Mouse (Mus musculus): ENCODE data around the gene Ndufaf2.

Gene Ndufaf2

DNA sequence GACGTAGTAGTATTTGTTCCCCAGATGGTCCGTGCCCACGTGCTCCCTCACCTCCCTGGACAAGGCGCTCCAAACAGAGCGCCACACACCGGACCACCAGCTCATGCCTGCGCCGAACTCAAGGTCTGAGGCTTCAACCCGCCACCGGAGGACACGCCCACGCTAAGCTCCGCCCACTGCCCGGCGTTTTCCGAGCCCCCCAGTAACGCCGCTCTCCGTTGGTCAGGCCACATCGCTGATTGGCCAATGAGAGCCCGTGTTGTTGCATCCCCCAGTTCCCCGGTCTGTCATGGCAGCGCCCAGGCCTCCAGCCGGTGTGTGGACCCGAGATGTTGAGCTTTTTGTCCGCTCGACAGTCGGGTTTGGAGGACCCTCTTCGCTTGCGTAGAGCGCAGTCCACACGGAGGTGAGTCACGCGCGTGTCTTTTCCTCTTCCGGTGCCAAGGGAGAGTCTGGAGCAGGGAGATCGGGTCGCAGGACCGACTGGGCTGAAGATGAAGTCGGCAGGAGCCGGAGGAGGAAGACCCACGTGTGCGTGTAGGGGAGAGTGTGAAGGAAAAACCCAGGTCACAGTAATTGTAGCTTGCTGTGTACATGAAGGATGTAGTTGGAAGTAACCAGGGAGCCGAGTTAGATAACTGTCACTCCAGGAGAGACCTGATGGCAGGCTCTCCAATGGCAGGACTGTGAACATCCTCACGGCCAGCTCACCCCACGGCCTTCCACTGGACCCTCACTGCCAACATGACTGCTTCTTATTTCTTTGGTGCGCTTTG is at the start of gene Ndufaf2, which contains the start of gene Ercc8:
Gene Ndufaf2, minus strand, starts transcription at position 159 of the 776 bp plus-strand sequence.
Gene Ercc8, plus strand, starts transcription at position 267 of the 776 bp plus-strand sequence.
- DNase-seq: peak; percentile 94

DNA sequence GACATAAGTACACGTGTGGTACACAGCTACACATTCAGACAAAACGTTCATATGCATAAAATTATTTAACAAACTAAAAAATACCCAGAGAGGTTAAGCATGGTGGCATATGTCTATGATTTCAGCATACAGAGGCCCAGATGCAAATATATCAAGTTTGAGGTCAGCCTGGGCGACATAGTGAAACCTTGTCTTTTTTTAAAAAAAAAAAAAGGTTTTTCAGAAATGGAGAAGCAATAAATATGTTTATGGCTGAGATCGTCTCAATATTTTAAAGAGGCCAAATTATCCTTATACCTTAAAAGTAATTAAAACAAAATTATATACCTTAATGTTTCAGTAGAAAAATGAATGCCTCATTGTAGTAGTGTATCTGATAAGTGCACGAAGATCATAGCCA is 49.7 kb upstream of the Ndufaf2 start:
- no peak for DNase-seq

DNA sequence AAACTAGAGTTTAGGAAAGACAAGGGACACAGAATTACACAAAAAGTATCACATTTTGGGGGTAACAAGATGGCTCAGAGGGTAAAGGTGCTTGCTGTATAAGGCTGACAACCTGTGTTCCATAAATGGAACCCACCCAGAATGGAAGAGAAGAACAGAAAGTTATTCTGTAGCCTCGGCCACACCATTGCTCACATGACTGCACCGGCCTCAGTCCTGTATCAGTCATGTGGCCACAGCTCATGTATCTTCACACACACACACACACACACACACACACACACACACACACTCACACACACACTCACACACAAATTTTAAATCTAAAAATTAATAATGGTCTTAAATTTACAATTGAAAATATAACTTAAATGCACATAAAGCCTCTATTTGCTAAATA is 49.0 kb upstream of the Ndufaf2 start:
- no peak for DNase-seq

DNA sequence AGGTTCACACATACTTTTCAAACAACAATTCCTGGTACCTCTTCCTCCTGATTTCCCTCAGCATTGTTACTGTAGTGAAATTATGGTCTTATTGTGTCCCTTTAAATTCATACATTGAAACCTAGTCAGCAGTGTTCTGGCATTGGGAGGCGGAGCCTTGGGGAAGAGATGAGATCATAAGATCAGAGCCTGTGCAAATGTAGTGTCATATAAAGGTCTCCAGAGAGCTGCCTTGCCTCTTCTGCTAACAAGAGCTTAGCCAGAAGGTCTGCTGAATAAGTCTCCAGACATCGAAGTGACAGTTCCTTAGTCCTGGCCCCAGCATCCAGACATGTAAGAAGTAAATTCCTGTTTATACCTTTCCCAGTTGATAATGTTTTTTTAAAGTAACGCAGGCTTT is 46.4 kb upstream of the Ndufaf2 start:
- no peak for DNase-seq

GRCm38 (mm10) chr13:108195474-108195873 is 37.1 kb upstream of the Ndufaf2 start:
- no peak for DNase-seq

GRCm38 (mm10) chr13:108191074-108191720 is 32.8 kb upstream of the Ndufaf2 start:
- no peak for DNase-seq

DNA sequence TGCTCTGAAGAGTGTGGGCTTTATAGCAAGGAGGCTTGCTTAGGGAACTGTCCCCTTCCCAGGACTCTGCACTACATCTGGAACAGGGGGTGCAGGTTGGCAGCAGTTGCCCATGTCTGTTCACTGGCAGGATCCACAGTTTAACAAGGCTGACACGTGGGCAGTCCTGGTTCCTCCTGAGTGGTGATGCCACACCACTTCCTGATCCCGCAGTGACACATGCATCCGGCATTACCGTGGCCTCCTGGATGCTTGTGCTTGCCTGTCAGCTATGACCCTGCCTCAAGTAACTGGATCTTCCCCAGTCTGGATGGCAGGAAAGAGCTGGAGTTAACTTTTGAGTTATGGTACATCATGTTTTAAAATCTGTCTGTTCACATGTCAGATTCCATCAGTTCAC is 29.6 kb upstream of the Ndufaf2 start:
- DNase-seq: no peak

DNA sequence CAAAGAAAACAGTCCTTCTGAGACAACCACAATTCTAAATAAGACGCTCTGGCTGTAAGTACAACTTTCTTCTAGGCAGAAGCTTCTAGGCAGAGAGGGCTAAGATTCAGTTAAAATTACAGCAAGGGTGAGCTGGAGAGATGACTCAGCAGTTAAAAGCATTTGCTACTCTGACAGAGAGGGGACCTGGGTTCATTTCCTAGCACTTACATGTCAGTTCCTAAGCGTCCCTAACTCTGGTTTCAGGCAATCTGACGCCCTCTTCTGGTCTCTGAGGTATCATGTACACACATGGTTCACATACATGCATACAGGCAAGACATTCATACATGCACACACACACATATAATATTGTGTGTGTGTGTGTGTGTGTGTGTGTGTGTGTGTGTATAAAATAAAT is 27.1 kb upstream of the Ndufaf2 start:
- DNase-seq: no peak

GRCm38 (mm10) chr13:108184743-108185255 is 26.4 kb upstream of the Ndufaf2 start:
- DNase-seq: no peak

- DNase-seq: no peak
These were observed 22.4 kb upstream of the Ndufaf2 start for GRCm38 (mm10) chr13:108180821-108181220.

DNA sequence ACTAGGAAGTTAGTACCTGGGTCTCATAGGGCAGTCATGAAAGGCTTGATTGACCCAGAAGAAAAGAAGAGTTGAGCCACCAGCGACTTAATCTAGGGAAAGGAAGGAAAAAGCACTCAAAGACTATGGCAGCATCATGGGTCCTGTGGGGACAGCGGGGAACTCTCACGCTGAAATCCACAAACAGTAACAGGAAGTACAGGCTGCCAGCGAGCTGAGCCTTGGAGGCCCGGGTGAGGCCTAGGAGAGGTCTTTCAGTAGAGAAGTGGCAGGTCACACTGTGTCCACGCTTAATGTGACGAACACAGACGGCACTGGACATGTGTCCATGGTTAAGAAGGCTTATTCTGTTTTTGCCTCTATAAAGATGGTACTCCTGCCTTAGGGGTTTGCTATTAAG is 21.2 kb upstream of the Ndufaf2 start:
- DNase-seq: no peak

DNA sequence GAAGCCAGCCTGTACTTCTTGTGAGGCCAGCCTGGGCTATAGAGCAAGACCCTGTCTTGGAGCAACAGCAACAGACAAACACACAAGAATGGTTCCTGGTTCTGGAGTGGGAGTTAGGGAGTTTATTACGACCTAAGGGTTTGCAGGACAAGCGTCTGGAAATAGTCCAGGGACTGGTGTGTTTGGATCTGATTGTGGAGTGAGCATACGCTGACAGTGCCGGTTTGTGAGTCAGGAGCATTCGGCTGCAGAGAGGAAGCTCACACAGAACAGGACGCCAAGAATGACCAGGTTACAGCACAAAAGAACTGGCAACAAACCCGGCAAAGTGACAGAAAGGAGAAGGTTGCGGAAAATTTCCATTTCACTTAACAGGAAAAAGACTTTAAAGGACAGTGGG is 12.1 kb upstream of the Ndufaf2 start:
- DNase-seq: peak; percentile 87

- no peak for DNase-seq
These were observed 11.6 kb upstream of the Ndufaf2 start for GRCm38 (mm10) chr13:108170002-108170401.

DNA sequence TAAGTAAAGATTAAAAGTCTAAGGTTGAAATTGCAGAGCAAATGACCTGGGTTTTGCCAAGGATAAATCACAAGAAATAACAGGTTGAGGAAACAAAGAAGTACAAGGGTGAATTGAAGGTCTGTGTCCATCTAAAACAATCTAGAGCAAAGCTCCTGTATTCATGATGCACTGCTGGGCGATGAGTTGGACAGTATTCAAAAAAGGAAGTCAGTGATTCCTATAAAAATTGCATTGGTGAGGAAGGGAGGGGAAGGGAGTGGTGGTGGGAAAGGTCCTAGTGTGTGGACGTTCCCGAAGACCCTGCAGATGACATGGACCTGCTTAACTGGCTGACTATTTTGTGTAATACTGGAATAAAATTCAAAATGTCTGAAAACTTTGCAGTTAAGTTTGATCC is 6.2 kb upstream of the Ndufaf2 start:
- peak; percentile 46 for DNase-seq

- DNase-seq: peak; percentile 94
These were observed 5.5 kb upstream of the Ndufaf2 start for GRCm38 (mm10) chr13:108163912-108164311.

GRCm38 (mm10) chr13:108159963-108160362 is 1.5 kb upstream of the Ndufaf2 start:
- DNase-seq: no peak

GRCm38 (mm10) chr13:108159241-108159575 is 785 bp upstream of the Ndufaf2 start:
- DNase-seq: no peak

DNA sequence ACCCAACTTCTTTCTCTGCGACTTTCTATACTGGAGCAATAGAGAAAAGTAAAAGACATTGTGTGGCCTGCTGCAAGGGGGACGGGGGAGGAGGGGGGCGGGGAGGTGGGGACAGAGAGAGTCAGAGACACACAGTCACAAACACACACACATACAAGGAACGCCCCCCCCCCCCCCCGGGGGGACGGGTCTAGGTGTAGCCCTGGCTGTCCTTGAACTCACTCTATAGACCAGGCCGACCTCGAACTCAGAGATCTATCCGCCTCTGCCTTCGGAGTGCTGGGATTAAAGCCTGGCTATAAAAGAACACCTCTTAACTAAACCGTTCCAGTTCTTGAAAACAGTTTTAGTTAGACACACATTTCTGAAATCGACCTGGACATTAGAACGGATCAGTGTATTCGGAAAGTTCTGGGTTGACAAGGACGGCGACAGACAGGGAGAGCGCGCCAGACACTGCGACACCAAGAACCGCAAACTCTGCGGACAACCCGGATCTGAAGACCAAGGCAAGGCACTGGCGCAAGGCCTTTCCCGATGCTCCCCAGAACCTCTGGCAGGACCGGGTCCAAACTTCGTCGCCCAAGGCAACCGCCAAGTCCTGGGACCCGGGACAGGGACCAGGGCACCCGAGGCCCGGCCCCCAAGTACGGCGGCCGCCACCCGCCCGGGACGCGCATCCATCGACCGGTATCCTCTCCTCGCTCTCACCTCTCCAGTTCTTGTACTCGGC is 525 bp downstream of the Ndufaf2 start:
- DNase-seq: no peak

DNA sequence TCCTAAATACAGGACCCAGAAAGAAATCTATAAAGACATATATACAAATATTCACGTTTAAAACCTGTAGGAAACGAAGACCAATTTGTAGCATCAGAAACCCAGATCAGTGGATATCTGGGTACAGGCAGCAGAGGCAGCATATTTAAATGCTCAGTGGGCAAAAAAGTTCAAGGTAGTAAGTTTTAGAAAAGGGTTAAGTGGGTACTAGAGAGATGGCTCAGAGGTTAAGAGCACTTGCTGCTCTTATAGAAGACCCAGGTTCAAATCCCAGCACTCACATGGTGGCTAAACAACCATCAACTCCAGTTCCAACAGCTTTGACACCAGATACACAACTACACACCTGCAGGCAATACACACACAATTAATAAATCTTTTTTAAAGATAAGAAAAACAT is 1.3 kb downstream of the Ndufaf2 start:
- no peak for DNase-seq

- DNase-seq: peak; percentile 41
These were observed 5.6 kb downstream of the Ndufaf2 start for GRCm38 (mm10) chr13:108152650-108153372.

GRCm38 (mm10) chr13:108151782-108152181 is 6.6 kb downstream of the Ndufaf2 start:
- no peak for DNase-seq

GRCm38 (mm10) chr13:108144086-108144485 is 14.3 kb downstream of the Ndufaf2 start:
- DNase-seq: no peak

GRCm38 (mm10) chr13:108138403-108138977 is 19.9 kb downstream of the Ndufaf2 start:
- no peak for DNase-seq

Data from cerebellum, adult 9-11 months (tissue).